Mouse (Mus musculus): Measurements from ENCODE around the gene Tns3. TPM values are rescaled to one million over a fixed set of nuclear protein-coding genes. Genes with fewer than 3 reads are reported as not detected.

Tns3 gene
- total RNA-seq, 2 experiments from 2014 or later, result 32.5 to 37.1 TPM

GRCm38 (mm10) chr11:8469537-8469936 is 194.8 kb downstream of the Tns3 start:
- DNase-seq, result no peak

- peak; percentile 83 for DNase-seq
Observed at GRCm38 (mm10) chr11:8468161-8469091, 195.9 kb downstream of the Tns3 start.

GRCm38 (mm10) chr11:8467403-8468160 is 196.8 kb downstream of the Tns3 start:
- DNase-seq, result peak; percentile 29

GRCm38 (mm10) chr11:8463866-8464265 is 200.5 kb downstream of the Tns3 start:
- no peak for DNase-seq

- DNase-seq, result no peak
Observed at GRCm38 (mm10) chr11:8462827-8463405, 201.4 kb downstream of the Tns3 start.

- DNase-seq, result no peak
Observed at GRCm38 (mm10) chr11:8460835-8461234, 203.5 kb downstream of the Tns3 start.

- peak; percentile 40 for DNase-seq
Observed at GRCm38 (mm10) chr11:8457951-8458350, 206.4 kb downstream of the Tns3 start.

- DNase-seq, result no peak
Observed at GRCm38 (mm10) chr11:8456586-8457285, 207.6 kb downstream of the Tns3 start.

GRCm38 (mm10) chr11:8455650-8456049 is 208.7 kb downstream of the Tns3 start:
- DNase-seq, result no peak

GRCm38 (mm10) chr11:8453252-8453651 is 211.1 kb downstream of the Tns3 start:
- no peak for DNase-seq

GRCm38 (mm10) chr11:8451597-8452201 is 212.6 kb downstream of the Tns3 start:
- DNase-seq, result no peak

- DNase-seq, result no peak
Observed at GRCm38 (mm10) chr11:8450540-8450939, 213.8 kb downstream of the Tns3 start.

- DNase-seq, result peak; percentile 79
Observed at GRCm38 (mm10) chr11:8445915-8446356, 218.4 kb downstream of the Tns3 start.

GRCm38 (mm10) chr11:8444759-8445422 is 219.4 kb downstream of the Tns3 start:
- DNase-seq, result peak; percentile 27

GRCm38 (mm10) chr11:8443539-8444292 is 220.6 kb downstream of the Tns3 start:
- DNase-seq, result peak; percentile 36

- no peak for DNase-seq
Observed at GRCm38 (mm10) chr11:8440706-8441105, 223.6 kb downstream of the Tns3 start.

GRCm38 (mm10) chr11:8440221-8440620 is 224.1 kb downstream of the Tns3 start:
- no peak for DNase-seq

GRCm38 (mm10) chr11:8439035-8439434 is 225.3 kb downstream of the Tns3 start:
- DNase-seq, result no peak

GRCm38 (mm10) chr11:8438269-8438668 is 226.1 kb downstream of the Tns3 start:
- DNase-seq, result no peak

GRCm38 (mm10) chr11:8435101-8435500 is 229.2 kb downstream of the Tns3 start:
- DNase-seq, result no peak

- DNase-seq, result no peak
Observed at GRCm38 (mm10) chr11:8434366-8434765, 230.0 kb downstream of the Tns3 start.

Measured in heart, postnatal 4 days (tissue).